Mouse (Mus musculus) gastrocnemius, postnatal 36 days (tissue): ENCODE data around the gene Sugct. TPM values are rescaled to one million over a fixed set of nuclear protein-coding genes. Genes with fewer than 3 reads are reported as not detected.

Source experiments
- DNase-seq, 2 experiments: peaks; one replicate each; pipeline ENCODE4 v3.0.0; 2022
- intact Hi-C: fragments of 180-260 bp; cut with DNase I; formaldehyde crosslinking; loops from one replicate; pipeline ENCODE4 v1.15.1; 2025
- long read RNA-seq, 2 experiments: library from polyadenylated mRNA; stranded (forward); transcript quantifications; one replicate each; pipeline ENCODE4 v2.0.0; 2021
- total RNA-seq, 2 experiments: library from RNA; stranded (reverse); gene quantifications; 2 replicates each; pipeline ENCODE4 v1.2.3; 2021

Sugct gene
- total RNA-seq, result 1 to 10 TPM in 1 of 2 experiments, under 1 TPM in 1; 0.96 to 1.0 TPM
- long read RNA-seq, experiment 1, partial matches to known transcripts, result 0 of 7 reads
- long read RNA-seq, experiment 1, other reads (novel, unspliced or antisense), result 4 of 7 reads
- long read RNA-seq, experiment 2, transcript Sugct-202 (3 exons, 1,351 nt), result major isoform, 5 of 7 reads
- long read RNA-seq, experiment 2, partial matches to known transcripts, result 0 of 7 reads
- long read RNA-seq, experiment 2, other reads (novel, unspliced or antisense), result 2 of 7 reads

GRCm38 (mm10) chr13:17694911-17695699 lies at the start of gene Sugct, which contains the start of gene Mplkip:
TSS of gene Sugct (minus strand) at chr13:17695553.
TSS of gene Mplkip (plus strand) at chr13:17695192.
- intact Hi-C loops, result loop anchor here (5.0 kb wide), 1 partner anchor 247 kb away; the partner anchor contains the start of gene Rala
- peak; percentile 100 for DNase-seq

- intact Hi-C loops, result no loop called here
- DNase-seq, result no peak
These were observed 33.4 kb upstream of the Sugct start for GRCm38 (mm10) chr13:17728798-17729197.

GRCm38 (mm10) chr13:17727922-17728321 lies 32.6 kb upstream of the Sugct start:
- no peak for DNase-seq
- intact Hi-C loops, result no loop called here

- intact Hi-C loops, result no loop called here
- no peak for DNase-seq
These were observed 22.0 kb upstream of the Sugct start for GRCm38 (mm10) chr13:17717357-17717756.

GRCm38 (mm10) chr13:17708784-17709311 lies 13.5 kb upstream of the Sugct start:
- intact Hi-C loops, result no loop called here
- no peak for DNase-seq

GRCm38 (mm10) chr13:17705188-17705826 lies 10.0 kb upstream of the Sugct start:
- intact Hi-C loops, result no loop called here
- no peak for DNase-seq

- intact Hi-C loops, result no loop called here
- no peak for DNase-seq
These were observed 7.0 kb upstream of the Sugct start for GRCm38 (mm10) chr13:17702311-17702710.

- intact Hi-C loops, result no loop called here
- DNase-seq, result no peak
These were observed 6.0 kb upstream of the Sugct start for GRCm38 (mm10) chr13:17701322-17701721.

- intact Hi-C loops, result no loop called here
- DNase-seq, result no peak
These were observed 4.8 kb upstream of the Sugct start for GRCm38 (mm10) chr13:17700090-17700715.

GRCm38 (mm10) chr13:17695898-17696580 lies 686 bp upstream of the Sugct start:
- intact Hi-C loops, result loop anchor here (5.0 kb wide), 1 partner anchor 246 kb away; the partner anchor contains the start of gene Rala
- no peak for DNase-seq

GRCm38 (mm10) chr13:17694414-17694813 lies 939 bp downstream of the Sugct start:
- DNase-seq, result peak in 1 of 2 experiments; percentile 68
- intact Hi-C loops, result no loop called here

GRCm38 (mm10) chr13:17693816-17694215 lies 1.5 kb downstream of the Sugct start:
- no peak for DNase-seq
- intact Hi-C loops, result no loop called here

GRCm38 (mm10) chr13:17691436-17691835 lies 3.9 kb downstream of the Sugct start:
- intact Hi-C loops, result no loop called here
- DNase-seq, result no peak

- DNase-seq, result no peak
- intact Hi-C loops, result no loop called here
These were observed 4.7 kb downstream of the Sugct start for GRCm38 (mm10) chr13:17690686-17691085.

- intact Hi-C loops, result no loop called here
- no peak for DNase-seq
These were observed 5.9 kb downstream of the Sugct start for GRCm38 (mm10) chr13:17689461-17689860.

- intact Hi-C loops, result no loop called here
- no peak for DNase-seq
These were observed 24.2 kb downstream of the Sugct start for GRCm38 (mm10) chr13:17671122-17671521.

- DNase-seq, result no peak
- intact Hi-C loops, result no loop called here
These were observed 28.0 kb downstream of the Sugct start for GRCm38 (mm10) chr13:17667380-17667779.

GRCm38 (mm10) chr13:17642294-17642693 lies 53.1 kb downstream of the Sugct start:
- no peak for DNase-seq
- intact Hi-C loops, result no loop called here

- no peak for DNase-seq
- intact Hi-C loops, result no loop called here
These were observed 57.3 kb downstream of the Sugct start for GRCm38 (mm10) chr13:17638008-17638407.

GRCm38 (mm10) chr13:17627108-17627507 lies 68.2 kb downstream of the Sugct start:
- intact Hi-C loops, result no loop called here
- no peak for DNase-seq
